Mouse (Mus musculus) left cerebral cortex, adult 9 months (tissue): ENCODE data around the gene Col4a1.
A peak's percentile ranks its signal among the peaks of the same experiment; 100 is the strongest.

ENCODE experiments used
- DNase-seq, 2 experiments: peaks; one replicate each; pipeline ENCODE4 v3.0.0; 2022; ENCODE audit warnings: low spot score in 2 of 2

Gene Col4a1

GRCm38 (mm10) chr8:11299317-11299602, 13.4 kb downstream of the Col4a1 start:
- no peak for DNase-seq

GRCm38 (mm10) chr8:11298531-11299316, 13.9 kb downstream of the Col4a1 start:
- no peak for DNase-seq

GRCm38 (mm10) chr8:11297141-11297838, 15.3 kb downstream of the Col4a1 start:
- DNase-seq: no peak

GRCm38 (mm10) chr8:11296282-11296943, 16.2 kb downstream of the Col4a1 start:
- no peak for DNase-seq

GRCm38 (mm10) chr8:11292611-11293010, 20.0 kb downstream of the Col4a1 start:
- no peak for DNase-seq

- DNase-seq: no peak
These were observed 22.1 kb downstream of the Col4a1 start for GRCm38 (mm10) chr8:11290533-11290932.

GRCm38 (mm10) chr8:11288286-11288685, 24.3 kb downstream of the Col4a1 start:
- no peak for DNase-seq

GRCm38 (mm10) chr8:11287139-11287538, 25.5 kb downstream of the Col4a1 start:
- no peak for DNase-seq

GRCm38 (mm10) chr8:11285437-11285836, 27.2 kb downstream of the Col4a1 start:
- DNase-seq: no peak

- no peak for DNase-seq
These were observed 29.4 kb downstream of the Col4a1 start for GRCm38 (mm10) chr8:11283217-11283616.

GRCm38 (mm10) chr8:11282696-11283095, 29.9 kb downstream of the Col4a1 start:
- no peak for DNase-seq

GRCm38 (mm10) chr8:11282139-11282538, 30.5 kb downstream of the Col4a1 start:
- no peak for DNase-seq

GRCm38 (mm10) chr8:11280721-11281268, 31.8 kb downstream of the Col4a1 start:
- no peak for DNase-seq

GRCm38 (mm10) chr8:11279296-11279826, 33.3 kb downstream of the Col4a1 start:
- no peak for DNase-seq

GRCm38 (mm10) chr8:11278101-11278611, 34.5 kb downstream of the Col4a1 start:
- DNase-seq: no peak

- no peak for DNase-seq
These were observed 35.0 kb downstream of the Col4a1 start for GRCm38 (mm10) chr8:11277602-11278051.

GRCm38 (mm10) chr8:11276286-11276685, 36.3 kb downstream of the Col4a1 start:
- DNase-seq: no peak

GRCm38 (mm10) chr8:11274415-11274814, 38.2 kb downstream of the Col4a1 start:
- DNase-seq: no peak

- peak; percentile 78 to 92 for DNase-seq
These were observed 39.0 kb downstream of the Col4a1 start for GRCm38 (mm10) chr8:11273506-11274158.

GRCm38 (mm10) chr8:11272205-11272604, 40.4 kb downstream of the Col4a1 start:
- no peak for DNase-seq

- no peak for DNase-seq
These were observed 41.8 kb downstream of the Col4a1 start for GRCm38 (mm10) chr8:11270826-11271225.
